Mouse (Mus musculus): ENCODE results near the gene 1700029I15Rik. TPM values are rescaled to one million over a fixed set of nuclear protein-coding genes. Genes with fewer than 3 reads are reported as not detected.
A peak's percentile ranks its signal among the peaks of the same experiment; 100 is the strongest.

The 1700029I15Rik gene
- total RNA-seq, 2 experiments from 2014 or later = 7.6 to 9.4 TPM

DNA sequence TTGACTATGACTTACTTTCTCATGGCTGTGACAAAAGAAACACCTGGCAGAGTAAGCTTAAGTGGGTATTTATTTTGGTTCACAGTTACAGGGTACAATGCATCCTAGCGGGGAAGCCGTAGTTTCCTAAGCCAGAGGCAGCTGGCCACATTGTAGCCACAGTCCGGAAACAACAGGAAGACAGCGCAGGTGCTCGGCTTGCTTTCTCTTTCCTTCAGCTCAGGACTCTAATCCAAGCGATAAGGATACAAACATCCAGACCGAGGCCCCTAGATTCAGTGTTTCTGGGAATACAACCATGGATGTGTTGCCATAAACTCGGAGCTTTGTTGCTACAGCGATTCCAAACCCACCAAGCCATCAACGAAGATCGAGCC is 8.9 kb upstream of the 1700029I15Rik start:
- no peak for DNase-seq

DNA sequence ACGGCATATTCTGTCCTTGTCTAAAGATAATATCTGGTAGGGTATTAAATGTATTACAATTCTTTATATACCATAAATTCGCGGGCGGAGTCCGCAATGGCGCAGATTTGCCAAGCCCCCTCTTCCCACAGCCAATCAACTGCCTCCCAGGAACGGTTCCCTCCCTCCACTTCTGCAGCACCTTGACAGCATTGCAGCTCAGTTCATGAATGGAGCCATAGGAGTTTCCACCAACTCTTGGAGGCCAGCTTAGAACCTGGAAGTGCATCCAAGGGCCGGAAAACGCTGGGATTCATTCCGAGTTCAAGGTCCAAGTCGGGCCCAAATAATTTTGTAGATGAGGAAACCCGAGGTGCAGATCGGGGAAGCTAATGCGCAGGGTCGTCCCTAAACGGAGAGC is 7.8 kb upstream of the 1700029I15Rik start, which contains the start of the genes Pex16 and Large2:
Pex16 (plus strand) TSS at position 163 of the 400 bp plus-strand sequence.
Large2 (minus strand) TSS at position 356 of the 400 bp plus-strand sequence.
- DNase-seq = peak; percentile 63

DNA sequence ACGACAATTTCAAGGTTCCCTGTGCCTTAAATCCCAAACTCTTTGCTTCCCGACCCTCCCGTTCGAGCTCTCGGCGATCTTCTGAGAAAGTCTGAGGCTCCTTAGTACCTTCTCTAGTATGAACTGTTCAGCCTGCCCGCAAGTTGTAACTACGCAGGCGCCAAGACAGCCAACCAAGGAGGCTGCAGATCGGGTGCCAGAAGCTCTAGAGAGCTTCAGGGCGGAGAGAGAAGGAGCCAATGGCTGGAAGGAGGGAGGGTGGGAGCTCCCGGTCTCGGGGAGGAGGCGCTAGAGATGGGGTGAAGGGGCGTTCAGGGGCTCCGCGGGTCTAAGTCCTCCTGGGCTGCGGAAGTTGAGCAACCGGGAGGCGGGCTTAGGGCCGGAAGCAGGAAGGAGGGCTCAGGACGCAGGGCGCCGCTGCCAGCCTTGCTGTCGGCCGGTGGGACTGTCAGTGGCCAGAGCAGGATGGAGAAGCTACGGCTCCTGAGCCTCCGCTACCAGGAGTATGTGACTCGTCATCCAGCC is 7.2 kb upstream of the 1700029I15Rik start:
- peak; percentile 97 for DNase-seq

DNA sequence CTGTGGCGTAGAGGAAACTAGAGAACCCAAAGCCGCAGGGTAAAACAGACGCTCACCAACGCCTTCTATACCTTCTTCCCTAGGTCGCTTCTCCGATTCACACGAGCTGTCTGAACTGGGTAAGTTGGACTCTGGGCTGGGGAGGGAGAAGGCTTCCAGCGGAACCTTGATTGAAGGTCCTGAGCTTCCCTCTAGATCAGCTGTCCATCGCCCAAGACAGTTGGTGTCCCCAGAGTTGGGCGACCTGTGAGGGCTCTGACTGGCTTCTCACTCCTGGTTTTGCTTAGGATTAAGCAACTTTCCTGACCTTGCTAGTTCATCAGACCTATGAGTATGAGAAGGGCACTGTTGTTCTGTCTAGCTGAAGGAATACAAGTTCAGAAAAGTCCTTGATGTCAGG is 6.5 kb upstream of the 1700029I15Rik start:
- DNase-seq = peak; percentile 27

DNA sequence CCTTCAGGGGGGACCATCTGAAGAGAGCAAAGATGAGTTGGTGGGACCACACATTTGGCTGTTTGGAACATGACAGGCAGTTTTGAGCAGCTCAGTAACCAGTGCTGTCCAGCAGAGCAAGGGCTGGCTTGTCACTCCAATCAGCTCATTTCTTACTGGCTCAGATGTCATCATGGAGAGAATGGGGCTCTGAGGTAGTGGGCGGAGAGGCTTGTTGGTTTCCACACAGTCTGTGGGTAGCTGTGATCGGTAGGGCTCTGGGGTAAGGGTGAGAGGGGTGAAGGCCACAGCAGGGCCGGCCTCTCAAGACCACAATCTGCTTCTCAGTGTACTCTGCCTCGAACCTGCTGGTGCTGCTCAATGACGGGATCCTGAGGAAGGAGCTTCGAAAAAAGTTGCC is 6.0 kb upstream of the 1700029I15Rik start:
- DNase-seq = peak; percentile 40

DNA sequence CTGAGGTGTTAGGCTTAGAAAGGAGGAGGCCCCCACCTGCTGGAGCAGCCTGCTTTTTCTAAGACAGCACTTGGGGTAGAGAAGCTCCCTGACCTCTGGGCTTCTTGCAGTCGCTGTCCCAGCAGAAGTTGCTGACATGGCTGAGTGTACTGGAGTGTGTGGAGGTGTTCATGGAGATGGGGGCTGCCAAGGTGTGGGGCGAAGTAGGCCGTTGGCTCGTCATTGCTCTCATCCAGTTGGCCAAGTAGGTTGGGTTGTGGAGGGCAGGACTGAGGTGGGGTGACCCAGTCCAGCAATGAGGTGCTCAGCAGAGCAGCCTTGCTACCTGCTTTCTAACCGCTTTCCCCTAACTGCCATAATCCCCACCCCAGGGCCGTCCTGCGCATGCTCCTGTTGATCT is 5.0 kb upstream of the 1700029I15Rik start:
- no peak for DNase-seq

DNA sequence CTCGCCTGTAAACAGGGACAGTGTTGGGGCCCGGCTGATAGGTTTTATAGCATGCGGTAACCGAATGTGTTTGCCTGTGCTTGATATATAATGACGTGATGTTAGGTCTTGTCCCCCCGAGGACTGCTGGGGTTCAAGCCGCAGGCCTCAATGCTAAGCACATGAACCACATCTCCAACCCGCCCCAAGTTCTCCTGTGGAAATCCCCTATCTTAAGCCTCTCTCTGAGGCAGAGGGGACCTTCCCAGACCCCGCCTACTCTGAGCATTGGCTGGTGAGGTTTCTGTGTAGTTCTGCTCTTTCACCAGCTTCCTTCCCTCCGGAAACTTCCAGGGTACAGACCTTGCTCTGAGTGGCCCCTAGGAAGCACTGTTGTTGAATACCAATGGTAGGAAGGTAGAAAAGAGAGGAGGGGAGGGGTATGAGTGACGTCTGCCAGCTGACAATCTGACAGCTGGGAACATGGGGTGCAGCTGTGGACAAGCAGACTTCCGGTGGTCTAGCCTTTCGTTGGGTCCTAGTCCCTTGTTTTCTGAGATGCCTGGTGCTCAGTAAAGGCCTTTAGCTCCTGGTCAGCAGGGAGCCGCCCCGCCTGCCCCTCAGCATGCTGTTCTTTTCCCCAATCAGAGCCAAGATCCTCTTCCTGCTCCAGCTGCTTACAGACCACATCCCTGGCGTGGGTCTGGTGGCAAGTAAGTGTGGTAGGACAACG is 2.4 kb upstream of the 1700029I15Rik start:
- DNase-seq = no peak

DNA sequence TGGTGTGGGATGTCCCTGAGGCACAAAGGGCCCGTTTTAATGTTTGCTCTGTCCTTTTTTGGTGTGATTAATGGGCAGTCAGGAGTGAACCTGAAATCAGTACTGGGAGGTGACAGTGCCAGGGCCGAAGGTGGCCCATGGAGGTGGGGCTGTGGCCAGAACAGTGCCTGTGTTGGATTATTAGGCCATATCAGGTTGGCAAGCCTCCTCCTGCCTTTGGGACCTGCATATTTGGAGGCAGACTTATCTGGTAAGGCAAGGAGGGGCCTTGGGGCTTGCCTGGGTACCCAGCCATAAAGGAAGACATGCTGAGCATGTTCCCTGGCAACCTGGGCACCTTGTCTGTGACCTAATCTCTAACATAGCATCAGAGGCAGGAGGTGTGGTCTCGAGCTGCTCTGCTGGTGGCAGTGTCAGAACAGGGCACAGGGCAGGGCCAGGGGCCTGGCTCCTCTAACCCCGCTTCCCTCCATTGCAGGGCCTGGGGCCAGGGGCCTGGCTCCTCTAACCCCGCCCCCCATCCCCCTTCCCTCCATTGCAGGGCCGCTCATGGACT is 1.8 kb upstream of the 1700029I15Rik start:
- DNase-seq = no peak

DNA sequence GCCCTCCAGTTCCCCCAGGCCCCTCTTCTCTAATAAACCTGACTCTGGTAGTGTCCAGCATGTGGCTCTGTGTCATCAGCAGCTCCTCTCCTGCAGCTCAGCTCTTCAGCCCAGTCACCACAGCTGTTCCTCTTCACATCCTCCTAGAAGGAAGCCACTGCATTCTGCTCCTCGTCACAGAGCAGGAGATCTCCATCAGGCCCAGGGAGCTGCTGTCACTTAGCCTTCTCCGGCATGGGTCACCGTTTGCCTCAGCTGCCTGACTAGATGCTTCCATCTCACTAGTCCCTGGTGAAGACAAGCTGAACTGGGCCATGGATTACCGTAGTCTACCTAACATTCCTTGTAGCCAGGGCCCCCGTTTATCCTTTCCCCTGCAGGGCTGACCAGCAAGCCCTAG is 1.2 kb upstream of the 1700029I15Rik start:
- no peak for DNase-seq

DNA sequence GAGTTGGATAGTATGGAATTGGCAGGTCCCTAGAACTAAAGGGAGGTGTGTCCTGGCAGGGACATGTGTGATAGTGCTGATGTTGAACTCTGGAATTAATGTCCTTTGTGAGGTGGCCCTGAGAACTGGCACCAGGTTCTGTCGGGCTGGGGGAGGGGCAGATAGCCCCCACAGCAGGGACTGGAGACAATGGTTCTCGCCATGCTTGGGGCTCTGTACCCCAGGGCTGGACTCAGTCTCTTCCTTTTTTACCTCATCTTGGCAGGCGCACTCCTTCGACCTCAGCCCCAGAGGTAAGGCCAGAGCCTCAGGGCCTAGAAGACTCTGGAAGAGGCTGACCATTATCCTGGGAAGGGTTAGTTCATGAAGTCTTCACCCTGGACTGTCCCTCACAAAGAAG is 421 bp downstream of the 1700029I15Rik start:
- no peak for DNase-seq

DNA sequence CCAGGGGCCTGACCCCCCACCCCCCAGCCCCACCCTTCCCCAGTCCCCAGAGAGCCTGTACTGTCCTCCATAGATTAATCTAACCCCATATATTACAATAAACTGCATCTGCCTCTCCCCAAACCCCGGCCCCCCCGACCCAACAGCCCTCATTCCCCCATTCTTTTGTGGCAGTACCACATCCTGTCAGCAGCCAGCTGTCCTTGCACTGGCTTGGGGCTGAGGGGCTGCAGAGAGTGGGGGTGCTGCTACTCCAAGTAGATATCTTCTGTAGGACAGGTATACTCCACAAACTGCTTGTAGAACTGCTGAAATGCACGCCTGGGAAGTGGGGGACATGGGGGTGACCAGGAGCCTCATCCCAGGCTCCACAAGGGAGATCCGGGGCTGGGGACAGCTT is 1.8 kb downstream of the 1700029I15Rik start:
- no peak for DNase-seq

DNA sequence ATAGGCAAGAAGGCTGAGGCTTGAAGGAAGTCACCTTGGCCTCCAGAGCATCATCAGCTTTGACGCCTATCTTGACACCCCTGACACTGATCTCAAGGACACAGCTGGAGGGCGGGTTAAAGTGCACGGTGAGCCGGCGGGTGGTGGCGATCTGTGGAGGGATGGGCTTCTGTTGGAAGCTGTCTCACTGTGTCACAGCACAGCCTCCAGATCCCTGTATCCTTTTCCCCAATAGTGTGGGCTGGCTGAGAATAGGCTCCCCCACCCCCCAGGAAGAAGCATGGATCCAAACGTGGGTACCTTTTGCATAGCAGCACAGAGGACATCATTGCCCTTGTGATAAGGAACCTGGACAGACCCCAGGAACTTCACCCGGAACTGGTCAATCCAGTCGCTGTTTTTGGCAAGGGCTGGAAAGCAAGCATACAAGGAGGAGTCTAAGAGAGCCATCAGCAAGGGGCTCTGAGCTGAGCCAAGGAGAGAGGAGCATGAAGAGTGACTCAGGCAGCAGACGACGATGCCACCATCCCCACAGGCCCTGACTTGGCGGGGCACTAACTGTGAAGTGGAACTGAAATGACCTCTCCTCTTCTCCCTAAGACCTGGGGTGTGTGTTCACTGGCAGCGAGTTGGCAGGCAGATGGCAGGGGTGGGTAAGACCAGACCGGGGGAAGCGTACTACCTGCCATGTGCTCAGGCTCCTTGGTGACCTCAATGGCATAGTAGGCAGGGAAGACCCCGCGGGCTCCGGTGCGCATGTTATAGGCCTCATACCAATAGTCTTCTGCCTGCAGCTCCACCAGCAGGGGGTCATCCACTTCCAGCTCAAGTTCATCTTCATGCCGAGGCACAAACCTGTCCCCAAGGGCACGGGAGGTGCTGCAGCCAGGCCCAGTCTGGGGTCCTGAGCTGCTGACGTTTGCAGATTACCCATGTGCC is 3.0 kb downstream of the 1700029I15Rik start:
- no peak for DNase-seq

DNA sequence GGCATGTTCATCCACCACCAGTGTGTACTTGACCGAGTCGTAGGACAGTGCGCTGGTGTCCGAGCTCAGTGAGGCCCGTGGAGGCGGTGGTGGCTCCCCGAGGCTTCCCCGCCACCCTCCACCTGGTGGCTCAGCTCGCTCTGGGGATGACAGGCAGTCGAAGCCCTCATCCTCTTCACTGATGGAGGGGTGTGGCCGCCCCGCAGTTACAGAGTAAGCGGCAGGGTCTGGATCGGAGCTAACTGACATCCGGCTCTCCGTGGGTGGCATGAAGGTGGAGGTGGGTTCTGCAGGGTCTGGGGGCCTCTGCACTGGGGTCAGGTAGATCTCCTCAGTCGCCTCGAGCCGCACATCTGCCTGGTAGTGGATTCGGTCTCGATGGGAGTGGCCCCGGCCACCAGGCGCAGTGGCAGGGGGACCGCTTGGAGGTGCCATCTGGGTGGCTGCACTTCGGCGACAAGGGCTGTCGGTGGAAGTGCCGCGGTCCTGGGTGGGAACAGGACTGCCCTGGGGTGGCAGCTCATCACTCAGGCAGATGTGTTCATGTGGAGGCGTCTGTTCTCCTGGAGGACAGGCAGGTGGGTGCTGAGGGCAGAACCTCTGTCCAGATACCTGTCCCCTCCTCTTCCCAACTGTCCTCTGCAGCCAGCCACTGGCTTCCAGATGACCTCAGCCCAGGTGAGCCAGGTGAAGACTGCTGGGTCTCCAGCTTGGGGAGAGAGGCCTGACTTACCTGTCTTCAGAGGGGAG is 4.7 kb downstream of the 1700029I15Rik start:
- DNase-seq = no peak

DNA sequence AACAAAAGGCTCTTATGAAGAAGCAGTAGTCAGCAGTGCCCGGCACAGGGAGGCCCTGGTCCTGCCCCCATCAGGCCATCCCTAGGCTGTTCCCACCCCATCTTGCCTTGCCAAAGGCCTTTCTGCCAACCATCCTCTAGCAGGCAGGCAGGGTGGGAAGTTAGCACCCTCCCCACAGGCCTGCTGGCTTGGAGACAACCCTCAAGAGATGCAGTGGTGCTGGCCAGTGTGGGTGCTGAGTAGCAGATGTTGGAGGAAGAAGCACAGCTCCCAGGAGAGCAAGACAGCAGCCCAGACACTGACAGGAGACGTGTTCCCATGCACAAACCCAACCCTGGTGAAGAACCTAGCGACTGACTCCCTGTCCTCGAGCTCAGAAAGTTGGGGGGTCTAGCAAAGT is 5.3 kb downstream of the 1700029I15Rik start:
- DNase-seq = no peak

DNA sequence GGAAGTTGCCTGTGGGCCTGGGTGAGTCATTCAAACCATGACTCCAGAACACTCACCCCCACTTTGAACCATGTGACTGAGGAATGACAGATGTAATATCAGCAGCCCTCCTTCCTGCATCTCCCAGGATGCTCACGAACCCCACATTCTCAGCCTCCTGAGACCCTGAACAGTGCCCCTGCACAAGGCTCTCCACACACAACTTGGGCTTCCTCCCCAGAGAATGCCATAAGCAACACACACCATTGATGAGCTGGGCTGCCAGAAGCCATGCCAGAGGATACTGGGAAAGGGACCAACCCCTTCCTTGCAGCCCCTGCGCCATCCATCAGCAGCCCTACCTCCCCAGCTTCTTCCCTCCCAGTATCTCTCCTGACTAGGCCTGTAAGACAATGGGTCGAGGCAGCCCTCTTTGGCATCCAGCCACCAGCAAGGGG is 5.8 kb downstream of the 1700029I15Rik start:
- DNase-seq = no peak

DNA sequence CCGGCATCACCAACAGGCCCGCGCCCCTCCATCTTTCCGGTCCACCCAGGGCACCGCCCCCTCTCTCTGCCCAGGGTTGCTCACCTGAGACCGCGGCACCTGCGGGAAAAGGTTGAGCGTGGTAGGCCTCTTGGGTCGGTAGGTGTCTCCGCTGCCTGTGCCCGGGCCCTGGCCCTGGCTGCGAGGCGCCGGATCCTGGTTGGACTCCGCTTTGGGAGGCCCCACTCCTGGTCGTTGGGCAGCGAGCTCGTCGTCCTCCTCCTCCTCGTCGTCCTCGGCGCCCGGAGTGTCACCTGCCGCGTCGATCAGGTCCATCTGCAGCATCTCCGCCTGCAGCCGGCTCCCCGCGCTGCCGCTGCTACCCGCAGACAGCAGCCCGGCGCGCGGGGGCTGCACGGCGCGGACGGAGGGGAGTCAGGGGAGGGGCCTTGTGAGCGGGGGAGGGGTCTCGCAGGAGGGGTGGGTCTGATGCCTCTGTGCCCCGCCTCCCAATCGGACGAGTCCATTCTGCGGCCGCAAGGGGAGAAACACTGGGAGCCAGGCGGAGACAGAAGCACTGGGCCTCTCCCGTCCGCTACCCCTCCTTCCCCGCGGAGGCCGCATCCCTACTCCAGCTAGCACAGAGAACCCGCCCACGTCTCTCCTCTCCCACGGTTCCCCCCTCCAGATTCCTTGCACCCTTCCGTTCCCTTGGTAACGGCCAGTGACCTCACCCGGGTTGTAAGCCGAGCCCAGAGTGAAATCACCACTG is 6.7 kb downstream of the 1700029I15Rik start:
- DNase-seq = peak; percentile 86

DNA sequence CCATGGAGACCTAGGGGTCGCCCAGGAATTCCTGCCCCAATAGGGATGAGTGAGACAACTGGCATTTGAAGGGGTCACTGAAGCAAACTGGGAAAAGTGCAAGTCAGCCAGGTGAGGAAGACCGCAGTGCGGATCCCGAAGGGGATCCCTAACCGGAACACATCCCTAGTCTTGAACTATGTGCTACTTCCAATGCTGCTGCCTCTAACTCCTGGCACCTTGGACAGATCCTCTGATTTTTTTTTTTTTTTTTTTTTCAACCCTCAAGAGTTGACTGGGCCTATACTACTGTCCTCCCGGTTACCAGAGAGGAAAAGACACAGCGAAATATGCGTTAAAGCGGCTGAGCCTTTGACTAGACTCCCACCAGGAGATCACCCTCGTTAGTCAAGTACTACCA is 7.3 kb downstream of the 1700029I15Rik start:
- no peak for DNase-seq

DNA sequence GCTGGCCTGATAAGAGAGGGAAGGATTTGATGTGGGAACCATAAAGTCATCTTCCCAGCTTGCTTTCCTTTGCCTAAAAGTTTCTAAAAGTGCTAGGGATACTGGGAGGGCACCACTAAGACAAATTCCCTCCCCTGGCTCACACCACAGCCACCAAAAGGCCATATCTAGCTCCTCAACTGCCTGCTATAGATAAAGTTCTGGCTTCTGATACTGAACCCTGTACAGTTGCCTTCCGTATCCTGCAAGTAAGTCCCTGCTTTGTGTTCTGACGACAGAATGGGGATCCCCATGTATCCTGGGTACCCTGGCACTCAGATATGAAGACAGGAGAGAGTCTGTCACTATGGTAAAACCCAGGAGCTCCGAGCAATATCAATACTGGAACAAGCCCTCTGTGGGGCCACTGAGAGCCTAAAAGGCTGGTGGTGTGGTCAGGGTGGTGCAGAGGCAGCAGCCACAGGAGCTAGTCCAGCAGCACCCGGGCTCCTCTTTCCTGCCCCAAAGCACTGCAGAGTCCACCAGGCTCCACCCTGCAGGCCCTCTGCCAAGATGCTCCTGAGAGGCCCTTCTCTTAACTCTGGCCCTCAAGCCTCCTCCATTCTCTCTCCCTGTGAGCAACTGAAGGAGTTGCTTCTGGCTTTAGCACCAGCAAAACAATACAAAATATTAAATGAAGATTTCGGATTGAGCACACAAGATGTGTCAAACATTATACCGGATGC is 8.0 kb downstream of the 1700029I15Rik start:
- DNase-seq = no peak

DNA sequence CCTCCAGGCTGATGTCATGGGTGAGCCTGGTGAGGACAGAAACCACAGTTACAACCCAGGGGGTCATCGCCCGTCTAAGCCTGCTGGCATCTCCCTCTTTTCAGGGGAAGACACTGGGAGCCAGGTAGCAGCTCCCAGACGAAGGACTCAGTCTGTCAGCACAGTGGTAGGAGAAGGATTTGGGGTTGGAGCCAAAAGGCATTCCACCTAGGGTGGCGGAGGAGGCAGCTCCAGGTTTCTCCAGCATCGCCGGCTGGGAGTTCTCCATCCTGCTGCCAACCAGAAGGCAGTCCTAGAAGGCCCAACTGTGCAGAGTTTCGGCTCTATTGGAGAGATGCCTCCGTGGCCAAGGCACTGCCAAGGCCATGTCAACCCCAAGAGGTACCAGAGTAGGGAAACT is 8.8 kb downstream of the 1700029I15Rik start:
- DNase-seq = no peak

DNA sequence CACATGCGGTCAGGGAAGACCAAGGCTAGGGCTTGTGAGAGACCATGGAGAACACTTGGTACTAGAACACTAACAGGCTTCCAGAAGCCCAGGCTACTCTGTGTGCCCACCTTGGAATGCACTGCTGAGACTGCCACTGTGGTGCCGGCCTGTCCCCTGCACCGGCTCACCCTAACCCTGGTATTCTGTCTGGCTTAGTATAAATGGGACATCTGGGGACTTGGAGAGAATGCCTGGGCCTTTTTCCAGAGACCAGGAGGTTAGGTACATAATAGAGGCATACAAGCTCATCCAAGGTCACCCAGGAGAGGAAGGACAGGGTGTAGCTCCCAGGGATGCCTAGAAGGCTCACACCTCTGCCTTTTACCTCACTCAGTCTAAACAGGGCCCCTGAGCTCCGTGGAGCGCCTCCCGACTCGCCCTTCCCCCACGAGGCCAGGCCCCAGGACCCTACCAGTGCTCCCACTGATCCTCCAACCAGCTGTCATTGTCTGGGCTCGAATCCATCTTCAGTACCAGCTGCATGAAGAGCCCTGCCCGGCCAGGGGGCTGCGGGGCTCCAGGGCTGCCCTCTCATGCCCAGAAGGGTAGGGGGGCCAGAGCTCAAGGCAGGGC is 9.5 kb downstream of the 1700029I15Rik start:
- no peak for DNase-seq

Measured in adrenal gland, postnatal 10 days (tissue).